Mouse (Mus musculus) macrophage (primary cell): ENCODE measurements around the gene Frem2. TPM values are rescaled to one million over a fixed set of nuclear protein-coding genes. Genes with fewer than 3 reads are reported as not detected.

Source experiments
- H3K27ac ChIP-seq: fragments of 350-480 bp; formaldehyde crosslinking; 2 replicates; pipeline ENCODE4 v1.9.0; 2021
- H3K36me3 ChIP-seq: fragments of 350-480 bp; formaldehyde crosslinking; 2 replicates; pipeline ENCODE4 v1.9.0; 2021; ENCODE audit errors: inconsistent target
- H3K4me3 ChIP-seq: fragments of 350-480 bp; formaldehyde crosslinking; 2 replicates; pipeline ENCODE4 v1.9.0; 2021; ENCODE audit errors: inconsistent target
- H3K79me2 ChIP-seq: fragments of 350-480 bp; formaldehyde crosslinking; 2 replicates; pipeline ENCODE4 v1.9.0; 2021; ENCODE audit errors: inconsistent target
- WGBS: methylation state at CpG from one replicate; pipeline ENCODE4 v1.1.7; 2026; ENCODE audit warnings: inconsistent platforms; ENCODE audit not compliant: missing documents; 5-methylcytosine and 5-hydroxymethylcytosine counted together
- polyA plus RNA-seq: library from polyadenylated mRNA; stranded (reverse); fragments of 250-400 nt; gene quantifications from 3 replicates; pipeline ENCODE4 v1.2.4, GENCODE M21; 2018; ENCODE audit warnings: inconsistent platforms

Frem2 gene
- polyA plus RNA-seq, 1 experiment from 2014 or later = not detected

DNA sequence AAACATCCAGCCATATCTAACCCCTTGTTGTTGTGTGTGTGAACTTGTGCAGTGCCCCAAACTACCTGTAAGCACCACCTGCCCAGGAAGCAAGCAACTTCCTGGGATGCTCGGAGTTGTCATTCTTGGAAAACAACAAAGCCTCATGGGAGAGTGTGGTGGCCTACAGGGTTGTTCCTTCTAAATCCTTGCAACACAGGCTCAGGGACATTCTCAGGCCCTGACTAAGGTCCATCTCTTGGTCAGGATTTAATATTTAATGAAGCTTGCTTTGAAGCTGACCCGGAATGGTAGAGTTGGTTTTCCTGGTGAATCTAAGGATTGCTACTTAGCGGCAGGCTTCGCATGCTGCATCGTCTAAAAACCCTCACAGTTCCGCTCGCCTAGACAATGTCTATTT is 65.1 kb downstream of the Frem2 start:
- Histone ChIP-seq H3K36me3 (no peaks in the 10 kb centered on the region), H3K4me3 (no peak overlapping the region), H3K79me2 (no peaks in the 10 kb centered on the region), H3K27ac (no peak overlapping the region)
- WGBS = 91% methylated on average over 6 of the region's 7 CpGs

DNA sequence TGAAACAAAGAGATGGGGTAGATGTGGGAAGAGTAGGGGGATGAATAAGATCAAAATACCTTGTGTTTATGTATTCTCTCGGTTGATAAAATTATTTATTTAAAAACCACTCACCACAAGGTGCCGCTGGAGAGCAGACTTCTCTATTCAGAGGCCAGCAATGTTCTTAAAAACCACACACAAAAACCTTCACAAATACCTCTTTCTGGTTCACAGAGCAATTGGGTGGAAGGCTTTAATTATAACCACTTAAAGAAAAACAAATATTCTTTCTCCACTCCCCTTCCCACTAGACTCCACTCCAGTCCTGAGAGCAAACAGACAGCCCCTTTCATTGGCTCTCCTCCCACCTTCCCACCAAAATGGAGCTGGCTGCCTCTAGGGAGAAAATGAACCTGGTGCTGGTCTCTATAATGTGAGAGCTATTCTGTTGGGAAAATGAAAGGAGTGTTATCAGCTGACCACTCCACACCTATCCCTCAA is 67.0 kb downstream of the Frem2 start:
- 9% methylated on average over 2 of the region's 2 CpGs for WGBS
- no peak overlapping the region for H3K4me3 ChIP-seq
- no peak overlapping the region for H3K27ac ChIP-seq
- no peaks in the 10 kb centered on the region for H3K79me2 ChIP-seq
- H3K36me3 ChIP-seq = no peaks in the 10 kb centered on the region

DNA sequence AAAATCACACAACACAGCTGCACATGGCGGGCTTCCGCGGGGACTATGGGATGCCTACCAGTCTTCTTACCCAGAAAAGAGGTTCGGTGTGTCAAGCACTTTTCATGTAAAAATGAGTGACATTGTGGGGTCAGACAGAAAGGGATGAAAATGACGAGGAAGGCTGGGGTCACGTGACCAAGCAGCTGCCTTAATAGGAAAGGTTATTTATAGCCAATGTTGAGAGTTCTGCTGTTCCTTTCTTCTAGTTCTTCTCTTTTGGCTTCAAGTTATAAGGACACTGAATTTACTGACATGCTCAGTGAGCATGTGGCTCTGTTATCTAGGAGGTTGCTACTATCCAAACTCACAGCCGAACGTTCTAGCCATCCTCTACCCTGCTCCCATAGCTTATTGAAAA is 73.9 kb downstream of the Frem2 start:
- no peak overlapping the region for H3K27ac ChIP-seq
- 87% methylated on average over 8 of the region's 8 CpGs for WGBS
- H3K36me3 ChIP-seq = no peaks in the 10 kb centered on the region
- no peaks in the 10 kb centered on the region for H3K79me2 ChIP-seq
- no peak overlapping the region for H3K4me3 ChIP-seq

DNA sequence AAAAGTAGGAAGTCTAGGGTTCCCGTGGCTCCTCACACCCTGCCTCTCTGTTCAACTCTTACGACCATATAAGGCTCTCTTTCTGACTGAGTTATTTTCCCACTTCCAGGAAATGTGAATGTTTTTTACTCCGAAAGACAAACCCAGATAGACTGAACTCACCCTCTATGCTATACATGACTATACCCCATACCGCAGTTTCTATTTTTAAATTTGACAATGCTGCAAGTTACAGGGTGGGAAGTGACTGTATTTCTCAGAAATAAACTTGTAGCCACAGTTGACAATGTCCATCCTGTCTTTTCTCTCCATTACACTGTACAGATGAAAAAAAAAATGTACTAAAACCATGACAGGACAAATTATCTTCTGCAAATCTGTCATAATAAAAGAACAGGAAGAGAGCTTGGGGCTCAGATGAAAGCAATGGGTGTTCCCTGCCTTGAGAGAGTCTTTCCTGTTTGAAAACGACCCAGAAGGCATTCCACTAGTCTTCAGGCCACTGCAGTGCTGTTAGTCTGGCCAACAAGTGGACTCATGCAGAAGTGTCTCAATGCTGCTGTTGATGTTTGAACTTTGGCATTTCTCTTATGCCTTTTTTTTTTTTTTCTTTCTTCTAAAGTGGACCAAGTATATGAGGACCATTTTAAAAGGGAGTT is 76.4 kb downstream of the Frem2 start:
- H3K36me3 ChIP-seq = no peaks in the 10 kb centered on the region
- no peak overlapping the region for H3K27ac ChIP-seq
- H3K79me2 ChIP-seq = no peaks in the 10 kb centered on the region
- H3K4me3 ChIP-seq = no peak overlapping the region
- 7% methylated on average over 5 of the region's 5 CpGs for WGBS

DNA sequence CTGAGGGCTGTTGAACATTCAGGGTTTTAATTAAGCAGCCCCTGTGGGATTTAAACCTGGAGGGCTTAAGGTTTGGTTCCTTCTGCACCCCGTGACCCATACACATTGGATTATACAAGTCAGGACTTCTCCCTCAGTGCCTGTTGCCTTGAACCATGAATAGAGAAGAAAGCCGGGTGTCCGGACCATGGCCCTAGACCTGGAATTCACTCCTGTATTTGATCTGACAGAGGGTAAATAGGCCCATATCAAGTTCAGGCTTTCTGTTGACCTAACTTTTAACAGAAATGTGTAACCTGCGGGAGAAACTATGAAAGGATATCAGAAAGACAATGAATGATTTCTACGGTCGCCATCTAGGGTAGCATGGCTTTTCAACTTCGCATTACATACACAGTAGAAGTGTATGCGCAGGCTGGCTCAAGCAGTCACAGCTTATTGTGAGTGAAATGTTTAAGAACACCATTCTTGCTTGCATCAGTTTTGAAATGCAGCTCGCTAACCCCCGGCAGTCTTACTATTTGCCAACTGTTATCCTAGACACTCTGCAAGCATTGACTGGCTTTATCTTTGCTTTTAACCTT is 77.9 kb downstream of the Frem2 start:
- no peak overlapping the region for H3K27ac ChIP-seq
- no peaks in the 10 kb centered on the region for H3K79me2 ChIP-seq
- no peak overlapping the region for H3K4me3 ChIP-seq
- WGBS = 96% methylated on average over 10 of the region's 10 CpGs
- H3K36me3 ChIP-seq = no peaks in the 10 kb centered on the region

DNA sequence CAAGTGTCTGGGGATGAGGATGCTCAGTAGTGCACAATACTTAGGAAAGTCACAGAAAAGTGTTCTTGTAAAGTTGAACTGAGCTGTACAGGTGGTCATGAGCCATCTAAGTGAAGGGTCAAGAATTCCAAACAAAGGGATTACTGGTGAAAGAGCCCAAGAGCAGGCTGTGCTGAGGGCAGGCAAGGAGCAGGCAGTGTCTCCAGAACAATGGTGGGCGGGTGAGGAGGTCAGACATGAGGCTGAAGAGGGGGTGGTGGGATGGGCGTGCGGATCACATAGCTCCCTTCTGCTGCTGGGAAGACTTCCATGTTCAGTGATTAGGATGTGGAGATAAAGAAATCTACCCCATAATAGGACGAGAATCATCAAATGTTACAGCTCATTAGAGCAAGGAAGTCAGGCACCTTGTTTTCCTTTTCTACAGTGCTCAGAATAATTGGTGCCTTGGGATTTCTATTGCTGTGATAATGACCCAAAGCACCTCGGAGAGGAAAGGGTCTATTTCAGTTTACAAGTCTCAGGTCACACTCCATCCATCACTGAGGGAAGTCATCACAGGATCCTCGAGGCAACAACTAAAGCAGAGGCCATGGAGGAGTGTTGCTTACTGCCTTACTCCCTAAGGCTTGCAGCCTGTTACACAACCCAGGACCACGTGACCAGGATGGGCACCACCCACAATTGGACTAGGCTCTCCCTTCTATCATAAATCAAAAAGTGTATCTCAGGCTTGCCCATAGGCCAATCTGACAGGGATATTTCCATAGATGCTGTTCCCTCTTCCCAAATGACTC is 80.6 kb downstream of the Frem2 start:
- H3K27ac ChIP-seq = no peak overlapping the region
- H3K4me3 ChIP-seq = no peak overlapping the region
- no peaks in the 10 kb centered on the region for H3K36me3 ChIP-seq
- WGBS = 85% methylated on average over 7 of the region's 7 CpGs
- H3K79me2 ChIP-seq = no peaks in the 10 kb centered on the region

DNA sequence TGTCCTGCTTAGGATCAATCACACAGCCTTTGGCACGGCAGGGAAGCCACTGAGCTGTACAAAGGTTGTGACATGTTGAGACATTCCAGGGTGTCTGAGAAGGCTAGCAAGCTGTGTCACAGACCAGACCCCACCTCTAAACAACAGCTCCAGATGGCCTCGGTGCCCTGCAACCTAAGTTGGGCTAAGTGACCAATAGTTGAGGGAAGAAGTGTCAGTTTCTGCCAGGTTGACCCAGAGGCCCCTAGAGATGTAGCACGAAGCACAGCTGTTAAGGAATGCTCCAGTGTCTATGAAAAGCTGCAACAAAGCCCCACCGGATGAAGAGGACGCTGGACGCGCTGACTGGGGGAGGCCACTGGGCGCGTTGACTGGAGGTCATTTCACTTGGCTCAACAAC is 83.0 kb downstream of the Frem2 start:
- Histone ChIP-seq H3K4me3 (no peak overlapping the region), H3K27ac (no peak overlapping the region), H3K79me2 (no peaks in the 10 kb centered on the region), H3K36me3 (no peaks in the 10 kb centered on the region)
- 89% methylated on average over 9 of the region's 9 CpGs for WGBS

DNA sequence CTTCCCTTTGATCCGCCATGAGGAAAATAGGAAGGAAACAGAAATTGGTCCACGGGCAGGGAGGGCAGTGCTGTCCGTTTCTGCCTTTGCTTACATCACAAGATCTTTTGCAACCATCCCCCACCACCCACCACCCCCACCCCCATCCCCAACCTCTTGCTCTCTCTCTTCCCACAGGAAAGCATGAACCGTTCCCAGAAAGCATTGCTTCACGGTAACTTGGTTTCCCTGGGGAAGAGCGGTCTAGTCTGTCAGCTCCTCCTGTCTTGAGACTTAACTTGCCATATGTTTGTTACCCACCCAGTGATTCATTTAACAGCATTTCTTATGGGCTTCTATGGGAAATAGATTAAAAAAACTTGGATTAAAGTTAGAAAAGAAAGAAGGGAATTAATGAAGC is 85.5 kb downstream of the Frem2 start:
- Histone ChIP-seq H3K4me3 (no peak overlapping the region), H3K27ac (no peak overlapping the region)
- 77% methylated on average over 6 of the region's 6 CpGs for WGBS

DNA sequence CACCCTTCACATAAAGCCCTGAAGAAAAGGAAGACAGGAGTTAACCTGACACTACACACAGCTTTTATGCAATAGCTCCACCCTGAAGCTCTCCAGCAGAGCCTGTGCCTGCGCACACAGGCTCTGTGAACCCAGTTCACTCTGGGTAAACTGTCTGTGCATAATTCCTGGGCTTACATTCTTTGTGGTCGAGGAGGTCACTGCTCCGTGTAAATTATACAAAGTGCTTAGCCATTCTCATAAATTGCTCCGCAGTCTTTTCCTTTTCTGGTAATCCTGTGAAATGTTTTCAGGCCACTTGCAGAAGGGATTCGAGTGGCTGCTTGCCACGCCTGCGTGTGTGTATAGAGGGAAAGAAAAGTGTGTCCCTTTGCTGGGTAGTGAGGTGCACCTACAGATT is 92.6 kb downstream of the Frem2 start:
- 83% methylated on average over 7 of the region's 7 CpGs for WGBS
- Histone ChIP-seq H3K79me2 (no peaks in the 10 kb centered on the region), H3K4me3 (no peak overlapping the region), H3K36me3 (no peaks in the 10 kb centered on the region), H3K27ac (no peak overlapping the region)

More for the DNA sequence above, 85.5 kb downstream of the Frem2 start:
- Histone ChIP-seq H3K36me3 (no peaks in the 10 kb centered on the region), H3K79me2 (no peaks in the 10 kb centered on the region)

DNA sequence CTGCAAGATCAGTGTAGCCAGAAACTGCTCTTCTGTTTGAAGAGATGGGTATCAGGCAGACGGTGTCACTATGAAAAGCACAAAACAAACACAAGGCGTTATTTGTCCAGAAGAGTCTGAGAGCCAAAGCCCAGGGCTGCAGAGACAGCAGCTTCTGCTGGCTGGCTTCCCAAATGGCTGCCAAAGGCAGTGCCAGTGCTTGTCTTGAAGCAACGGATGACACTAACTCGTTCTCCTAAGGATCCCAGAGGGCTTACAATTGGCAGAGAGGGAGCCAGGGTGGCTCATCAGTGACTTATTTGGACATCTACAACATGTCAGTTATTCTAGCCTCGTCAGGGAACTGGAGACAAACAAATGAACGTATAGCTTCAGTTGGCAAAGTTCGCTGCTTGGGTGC is 93.4 kb downstream of the Frem2 start:
- H3K4me3 ChIP-seq = no peak overlapping the region
- 76% methylated on average over 7 of the region's 7 CpGs for WGBS
- no peaks in the 10 kb centered on the region for H3K36me3 ChIP-seq
- no peaks in the 10 kb centered on the region for H3K79me2 ChIP-seq
- H3K27ac ChIP-seq = no peak overlapping the region

DNA sequence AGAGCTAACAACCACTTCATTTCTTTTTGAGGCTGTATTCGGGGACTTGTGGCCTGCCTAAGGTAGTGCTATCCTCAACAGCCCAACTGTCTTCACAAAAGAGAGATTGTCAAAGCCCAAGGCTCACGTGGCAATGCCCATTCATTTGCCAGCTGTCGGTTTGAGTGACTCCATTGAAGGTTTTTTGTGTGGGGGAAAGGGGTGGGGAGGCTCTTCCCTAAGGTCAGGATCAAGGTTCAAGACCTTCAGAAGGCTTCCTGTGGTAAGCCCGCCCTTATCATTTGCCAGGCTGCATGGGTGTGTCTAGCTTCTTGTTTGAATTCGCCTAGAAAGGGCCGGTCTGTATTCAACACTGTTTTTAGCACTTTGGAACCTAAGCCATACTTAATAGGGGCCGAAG is 95.3 kb downstream of the Frem2 start:
- Histone ChIP-seq H3K36me3 (no peaks in the 10 kb centered on the region), H3K79me2 (no peaks in the 10 kb centered on the region), H3K4me3 (no peak overlapping the region), H3K27ac (no peak overlapping the region)
- WGBS = 85% methylated on average over 7 of the region's 7 CpGs

DNA sequence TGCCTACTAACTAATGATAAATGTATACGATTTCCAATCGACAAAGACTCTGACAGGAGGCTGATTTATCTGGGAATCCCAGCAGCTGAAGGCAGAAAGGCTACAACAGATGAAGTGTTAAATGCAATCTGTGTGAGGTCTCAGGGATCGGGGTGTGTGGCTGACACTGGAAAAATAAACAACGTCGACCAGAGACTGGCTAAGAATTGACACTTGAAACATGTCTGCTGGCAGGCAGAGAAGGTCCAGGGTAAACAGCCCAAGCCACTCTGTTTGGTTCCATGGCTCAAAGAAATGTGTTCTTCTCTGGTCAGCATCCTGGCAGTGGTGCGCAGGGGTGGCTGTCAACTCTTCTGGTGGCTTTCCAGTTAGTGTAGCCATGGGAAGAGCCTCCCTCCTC is 98.1 kb downstream of the Frem2 start:
- Histone ChIP-seq H3K36me3 (no peaks in the 10 kb centered on the region), H3K4me3 (no peak overlapping the region), H3K79me2 (no peaks in the 10 kb centered on the region), H3K27ac (no peak overlapping the region)
- 26% methylated on average over 6 of the region's 6 CpGs for WGBS

DNA sequence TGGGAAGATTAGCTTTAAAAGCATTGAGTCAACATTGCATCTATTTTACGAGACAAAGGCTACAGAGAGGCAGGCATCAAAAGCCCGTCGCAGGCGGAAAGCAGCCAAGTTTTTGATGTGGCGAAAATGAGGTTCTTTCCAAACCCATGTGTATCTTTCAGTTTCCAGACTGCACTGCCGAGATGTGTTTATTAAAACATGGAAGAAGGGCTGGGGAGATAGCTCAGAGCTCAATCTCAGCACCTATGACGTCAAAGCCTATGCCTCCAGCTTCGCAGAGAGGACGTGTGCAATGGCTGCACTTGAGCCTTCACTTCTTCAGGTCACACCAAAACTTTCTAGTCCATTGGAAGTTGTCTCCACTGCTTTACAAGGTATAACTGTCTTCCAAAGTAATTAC is 98.9 kb downstream of the Frem2 start:
- H3K36me3 ChIP-seq = no peaks in the 10 kb centered on the region
- H3K27ac ChIP-seq = no peak overlapping the region
- WGBS = 90% methylated on average over 9 of the region's 9 CpGs
- no peaks in the 10 kb centered on the region for H3K79me2 ChIP-seq
- H3K4me3 ChIP-seq = no peak overlapping the region

DNA sequence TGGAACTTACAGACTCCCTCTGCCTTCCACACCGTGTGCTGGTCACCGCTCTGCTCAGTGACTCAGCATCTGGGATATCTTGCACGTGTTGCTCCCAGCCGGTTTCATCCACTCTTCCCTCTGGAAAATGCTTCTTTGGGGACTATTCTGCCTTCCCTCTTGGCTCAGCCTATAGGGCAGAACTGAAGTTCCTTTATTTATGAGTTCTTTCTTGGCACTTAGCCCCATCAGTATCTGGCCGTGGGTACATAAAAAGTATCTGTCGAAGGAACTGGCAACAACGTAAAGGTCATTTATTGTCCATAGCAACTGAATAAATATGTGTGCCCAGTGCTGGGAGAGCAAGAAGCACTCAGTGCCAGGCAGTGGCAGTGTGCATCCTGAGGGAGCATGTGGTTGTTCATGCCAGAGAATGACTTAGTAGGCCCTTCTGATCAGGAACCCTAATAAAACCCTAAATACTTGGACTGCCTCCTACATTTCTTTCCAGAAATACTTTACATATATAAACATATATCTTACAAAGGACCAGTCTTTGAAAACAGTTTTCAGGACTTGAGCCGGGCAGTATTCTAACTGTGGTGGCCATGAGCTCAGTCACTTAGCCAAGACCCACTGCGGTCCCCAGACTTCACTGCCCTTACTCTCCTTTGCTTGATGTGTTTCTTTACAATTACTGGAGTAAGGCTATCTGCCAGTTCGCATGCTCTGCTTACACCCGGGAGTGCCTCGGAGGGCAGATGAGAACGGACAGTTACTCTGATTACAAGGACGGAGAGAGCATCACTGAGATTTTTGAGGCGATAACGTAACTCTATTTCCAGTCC is 99.6 kb downstream of the Frem2 start:
- no peaks in the 10 kb centered on the region for H3K36me3 ChIP-seq
- 89% methylated on average over 16 of the region's 16 CpGs for WGBS
- no peaks in the 10 kb centered on the region for H3K79me2 ChIP-seq
- H3K27ac ChIP-seq = no peak overlapping the region
- no peak overlapping the region for H3K4me3 ChIP-seq
